Mouse (Mus musculus): Measurements from ENCODE around the gene Bet1l.

GRCm38 (mm10) chr7:140811714-140812113 lies 45.7 kb downstream of the Bet1l start:
- no peak for TF ChIP-seq POLR2A (IDR thresholded peaks at IDR 0.05; ENCODE audit: borderline replicate concordance, insufficient read depth, low read length)
- no peak for TF ChIP-seq CTCF (IDR thresholded peaks at IDR 0.05; ENCODE audit: borderline replicate concordance, insufficient read depth, low read depth, low read length)

Data from cerebellum, adult 2 months (tissue).